Mouse (Mus musculus) C2C12 (cell line): ENCODE results near the gene Ctsa.

Experiments used
- CTCF ChIP-seq: IDR thresholded peaks from one replicate; pipeline ENCODE4 v1.5.1; 2011; ENCODE audit not compliant: control insufficient read depth, insufficient read depth, insufficient read length
- MAX ChIP-seq: IDR thresholded peaks from one replicate; pipeline ENCODE4 v1.6.1; 2011; ENCODE audit warnings: mild to moderate bottlenecking, control low read depth

DNA sequence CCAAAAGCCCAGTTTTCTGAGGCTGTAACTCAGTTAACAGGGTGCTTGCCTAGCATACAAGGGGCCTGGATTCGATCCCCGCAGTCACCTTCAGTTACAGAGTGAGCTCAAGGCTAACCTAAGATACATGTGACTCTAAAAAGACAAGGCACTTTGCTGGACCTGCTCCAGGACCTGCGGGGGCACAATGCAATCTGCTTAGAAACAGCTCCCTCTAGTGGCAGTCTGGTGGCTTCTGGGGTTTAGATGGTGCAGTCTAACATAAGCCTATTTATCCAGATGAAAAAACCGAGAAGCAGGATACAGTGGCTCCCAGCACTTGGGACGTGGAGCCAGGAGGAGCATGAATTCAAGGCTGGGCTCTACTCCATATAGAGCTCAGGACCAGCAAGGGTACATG lies 38.4 kb upstream of the Ctsa start:
- TF ChIP-seq CTCF (peak; percentile 56), MAX (peak; percentile 42)
